Mouse (Mus musculus) liver, embryonic 11.5 days (tissue): ENCODE data around the gene Gpr68. TPM values are rescaled to one million over a fixed set of nuclear protein-coding genes. Genes with fewer than 3 reads are reported as not detected.

ENCODE experiments used
- ATAC-seq: fragments of 200-750 bp; cut with Nextera tagmentation; replicated peaks from 2 replicates; pipeline ENCODE4 v1.8.0; 2017; ENCODE audit warnings: moderate number of reproducible peaks, mild to moderate bottlenecking, moderate TSS enrichment, moderate library complexity; ENCODE audit not compliant: low FRiP score
- DNase-seq: peaks from one replicate; pipeline ENCODE4 v3.0.0-alpha.2; 2017; ENCODE audit warnings: low spot score
- H3K27ac ChIP-seq: fragments of 300-500 bp; sonication (generic); 2 replicates; pipeline ENCODE4 v1.5.1; 2014; ENCODE audit warnings: mild to moderate bottlenecking, low read depth, low read length, control low read depth
- H3K27me3 ChIP-seq: fragments of 300-500 bp; sonication (generic); replicated peaks from 2 replicates; pipeline ENCODE4 v1.6.1; 2014; ENCODE audit warnings: low read length, mixed read lengths; ENCODE audit not compliant: control insufficient read depth, insufficient read depth
- H3K36me3 ChIP-seq: fragments of 300-500 bp; sonication (generic); 2 replicates; pipeline ENCODE4 v1.6.1; 2014; ENCODE audit warnings: mild to moderate bottlenecking, low read length, moderate library complexity, mixed read lengths; ENCODE audit not compliant: control insufficient read depth, insufficient read depth
- H3K4me1 ChIP-seq: fragments of 300-500 bp; sonication (generic); replicated peaks from 2 replicates; pipeline ENCODE4 v1.6.1; 2014; ENCODE audit warnings: low read length, mixed read lengths; ENCODE audit not compliant: control insufficient read depth, insufficient read depth
- H3K4me2 ChIP-seq: fragments of 300-500 bp; sonication (generic); 2 replicates; pipeline ENCODE4 v1.6.1; 2014; ENCODE audit warnings: mild to moderate bottlenecking, control low read depth, moderate library complexity
- H3K4me3 ChIP-seq: fragments of 300-500 bp; sonication (generic); 2 replicates; pipeline ENCODE4 v1.5.1; 2014; ENCODE audit warnings: low read depth, low read length, control low read depth
- H3K9ac ChIP-seq: fragments of 300-500 bp; sonication (generic); 2 replicates; pipeline ENCODE4 v1.6.1; 2014; ENCODE audit warnings: low read depth, low read length, control low read depth
- H3K9me3 ChIP-seq: fragments of 300-500 bp; sonication (generic); 2 replicates; pipeline ENCODE4 v1.6.1; 2016; ENCODE audit warnings: low read length, inconsistent platforms, mixed read lengths; ENCODE audit not compliant: control insufficient read depth
- WGBS: fragments of 180-500 bp; shearing (Covaris S2); extraction: QIAGEN DNeasy Blood & Tissue Kit; methylation state at CpG from one replicate; pipeline ENCODE4 v1.1.7; 2014; 5-methylcytosine and 5-hydroxymethylcytosine counted together
- polyA plus RNA-seq: library from polyadenylated mRNA; unstranded; fragments of >200 nt; fragmentation: Nextera tagmentation; extraction: Ambion mirVana; gene quantifications from 2 replicates; pipeline ENCODE4 v1.2.1, GENCODE M21; 2014

Gpr68 gene
- polyA plus RNA-seq, 1 experiment from 2014 or later, result 0.10 TPM

DNA sequence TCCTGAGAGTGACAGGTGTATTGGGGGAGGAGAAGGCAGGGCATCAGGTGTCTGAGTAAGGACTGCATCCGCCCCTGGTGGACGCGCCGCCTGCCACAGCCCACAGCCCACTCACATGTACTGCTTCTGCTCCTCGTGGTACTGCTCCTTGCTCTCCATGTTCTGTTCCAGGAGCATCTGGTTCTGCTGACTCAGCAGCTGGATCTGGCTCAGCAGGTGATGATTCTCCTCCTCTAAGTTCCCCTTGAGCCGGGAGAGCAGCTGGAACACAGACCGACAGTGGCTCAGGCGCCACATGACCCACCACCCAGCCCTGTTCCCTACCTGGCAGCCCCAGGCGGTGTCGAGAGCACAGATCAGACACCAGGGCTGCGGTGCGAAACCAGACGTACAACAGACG lies 23.7 kb upstream of the Gpr68 start:
- no peak overlapping the region for H3K27ac ChIP-seq
- no peak for DNase-seq
- H3K9me3 ChIP-seq, result no peaks in the 10 kb centered on the region
- 96% methylated on average over 14 of the region's 14 CpGs for WGBS
- no peak for ATAC-seq
- H3K4me3 ChIP-seq, result no peak overlapping the region
- peaks cover 20% of the 10 kb centered on the region; the same call in 1 of the 2 replicates for H3K36me3 ChIP-seq
- H3K27me3 ChIP-seq, result no peaks in the 10 kb centered on the region
- H3K4me1 ChIP-seq, result no peaks in the 10 kb centered on the region
- no peak overlapping the region for H3K4me2 ChIP-seq
- no peak overlapping the region for H3K9ac ChIP-seq

DNA sequence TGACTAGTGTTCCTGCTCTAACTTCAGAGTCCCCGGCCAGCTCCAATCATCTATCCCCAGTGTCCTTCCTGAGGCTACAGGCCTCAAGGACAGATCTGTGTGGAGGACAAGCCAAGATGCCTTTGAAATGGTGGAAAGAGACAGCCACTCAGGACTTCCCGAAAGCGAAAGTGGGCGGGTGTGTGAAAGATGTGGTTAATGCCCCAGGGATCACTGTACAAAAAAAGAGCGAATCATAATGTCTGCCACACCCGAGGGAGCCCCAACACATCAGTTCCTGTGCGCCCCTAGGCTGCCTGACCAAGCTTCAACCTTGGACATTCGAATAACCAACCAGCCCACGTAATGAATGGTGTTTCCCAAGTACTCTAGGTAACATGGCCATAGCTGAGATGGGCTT lies 20.3 kb upstream of the Gpr68 start:
- Histone ChIP-seq H3K36me3 (peaks cover 15% of the 10 kb centered on the region; the same call in 1 of the 2 replicates), H3K4me1 (no peaks in the 10 kb centered on the region), H3K4me2 (no peak overlapping the region), H3K9ac (no peak overlapping the region), H3K9me3 (no peaks in the 10 kb centered on the region), H3K27ac (no peak overlapping the region), H3K27me3 (no peaks in the 10 kb centered on the region), H3K4me3 (no peak overlapping the region)
- no peak for DNase-seq
- no peak for ATAC-seq
- WGBS, result 89% methylated on average over 9 of the region's 9 CpGs

DNA sequence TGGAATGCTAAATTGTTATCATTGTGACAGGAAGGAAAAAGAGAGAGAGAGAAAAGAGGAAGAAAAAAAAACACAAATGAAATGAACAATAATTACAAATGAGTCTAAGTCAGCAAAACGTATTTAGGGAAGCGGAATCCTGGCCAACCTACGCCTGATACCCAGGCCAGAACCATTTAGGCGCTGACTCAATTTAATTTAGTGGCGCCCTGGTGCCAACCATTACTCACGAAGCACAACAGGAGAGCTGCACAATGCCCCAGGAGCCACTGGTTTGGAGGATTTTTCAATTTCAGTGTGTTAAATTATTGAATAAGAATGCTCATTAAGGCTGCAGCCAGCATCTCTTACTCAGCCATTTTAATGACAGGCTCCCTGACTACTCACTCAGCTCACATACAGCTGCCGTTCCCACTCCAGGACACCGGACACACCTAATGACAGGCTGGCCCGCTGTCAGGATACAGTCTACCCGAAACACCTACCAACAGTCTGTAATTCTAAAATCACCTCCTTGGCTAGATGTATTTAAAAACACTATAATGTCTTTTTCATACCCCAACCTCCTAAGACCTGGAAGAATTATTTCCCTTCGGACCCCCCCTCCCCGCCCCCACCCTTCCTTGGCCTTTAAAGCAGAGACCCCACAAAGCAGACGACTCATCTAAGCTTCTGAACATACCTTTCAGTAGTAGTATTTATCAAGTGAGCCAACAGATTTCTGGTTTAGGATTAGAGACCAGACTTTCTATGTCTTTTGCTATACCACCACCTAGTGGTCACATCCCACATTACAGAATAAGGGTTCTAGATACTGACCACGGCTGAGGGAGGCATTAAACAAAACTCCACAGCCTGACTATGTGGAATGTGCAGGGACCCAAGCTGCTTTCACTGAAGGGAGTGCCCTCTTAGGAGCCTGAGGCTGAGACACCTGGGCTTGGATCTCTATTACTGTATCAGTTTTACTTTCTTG lies 17.9 kb upstream of the Gpr68 start:
- H3K9ac ChIP-seq, result no peak overlapping the region
- ATAC-seq (peak; percentile 37; the same call in 1 of the 2 replicates), DNase-seq (no peak)
- H3K27ac ChIP-seq, result no peak overlapping the region
- H3K27me3 ChIP-seq, result no peaks in the 10 kb centered on the region
- H3K4me2 ChIP-seq, result no peak overlapping the region
- no peaks in the 10 kb centered on the region for H3K9me3 ChIP-seq
- 75% methylated on average over 14 of the region's 14 CpGs for WGBS
- peaks cover 12% of the 10 kb centered on the region; the same call in 1 of the 2 replicates for H3K36me3 ChIP-seq
- no peaks in the 10 kb centered on the region for H3K4me1 ChIP-seq
- no peak overlapping the region for H3K4me3 ChIP-seq

DNA sequence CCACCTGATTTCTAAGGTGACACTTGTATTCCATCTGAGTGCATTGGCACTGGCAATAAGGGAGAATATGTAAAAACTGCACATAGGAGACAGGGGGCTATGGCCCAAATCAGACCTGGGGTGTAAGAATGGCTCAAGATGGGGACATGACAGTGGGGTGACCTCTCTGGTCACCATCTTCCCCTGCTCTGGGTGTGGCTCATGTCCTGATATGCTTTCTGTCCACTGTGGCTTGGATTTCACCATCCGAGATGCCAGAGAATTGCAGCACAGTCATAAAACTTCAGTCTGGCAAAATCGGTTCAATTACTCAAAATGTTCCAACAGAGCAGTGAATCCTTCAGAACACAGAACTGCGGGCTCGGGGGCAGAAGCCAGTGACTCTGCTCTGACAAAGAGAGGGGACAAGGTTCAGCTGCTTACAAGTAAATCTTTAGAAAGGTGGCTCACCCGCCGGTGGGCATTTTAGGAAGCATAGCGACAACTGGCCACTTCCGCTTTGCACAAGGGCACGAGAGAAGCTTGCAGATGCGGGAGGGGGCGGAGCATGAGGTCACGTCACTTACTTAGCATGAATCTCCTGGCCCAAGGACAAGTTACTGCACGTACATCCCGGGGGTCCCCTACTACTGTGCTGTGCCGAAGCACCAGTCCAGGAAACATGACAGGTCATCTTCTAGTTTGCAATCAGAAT lies 16.8 kb upstream of the Gpr68 start:
- no peak overlapping the region for H3K27ac ChIP-seq
- no peak overlapping the region for H3K4me2 ChIP-seq
- no peaks in the 10 kb centered on the region for H3K4me1 ChIP-seq
- no peaks in the 10 kb centered on the region for H3K27me3 ChIP-seq
- DNase-seq, result no peak
- no peak overlapping the region for H3K9ac ChIP-seq
- ATAC-seq, result no peak
- no peak overlapping the region for H3K4me3 ChIP-seq
- H3K36me3 ChIP-seq, result peaks cover 10% of the 10 kb centered on the region; the same call in 1 of the 2 replicates
- 84% methylated on average over 15 of the region's 15 CpGs for WGBS
- H3K9me3 ChIP-seq, result no peaks in the 10 kb centered on the region

DNA sequence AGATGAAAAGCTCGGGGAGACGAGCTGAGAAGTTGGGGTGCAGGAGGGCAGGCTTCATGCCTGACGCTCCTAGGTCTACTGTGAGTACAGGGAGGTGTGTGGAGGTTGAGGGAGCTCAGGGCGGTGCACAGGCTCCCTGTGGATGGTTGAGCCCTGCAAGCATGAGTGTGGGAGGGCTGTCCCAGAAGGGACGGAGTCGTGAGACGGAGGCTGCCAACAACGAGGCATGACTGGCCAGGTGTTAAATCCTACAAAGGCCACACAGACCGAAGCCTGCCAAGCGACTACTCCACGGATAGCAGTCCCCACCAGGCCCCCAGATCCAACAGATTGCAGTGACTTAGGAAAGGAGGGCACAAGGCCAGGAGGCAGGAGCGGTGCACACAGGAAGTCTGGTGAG lies 2.7 kb upstream of the Gpr68 start:
- no peak overlapping the region for H3K4me3 ChIP-seq
- H3K4me1 ChIP-seq, result no peaks in the 10 kb centered on the region
- H3K4me2 ChIP-seq, result no peak overlapping the region
- ATAC-seq (no peak), DNase-seq (no peak)
- 85% methylated on average over 12 of the region's 12 CpGs for WGBS
- peaks cover 25% of the 10 kb centered on the region for H3K27me3 ChIP-seq
- no peak overlapping the region for H3K9ac ChIP-seq
- H3K27ac ChIP-seq, result no peak overlapping the region
- no peaks in the 10 kb centered on the region for H3K9me3 ChIP-seq
- H3K36me3 ChIP-seq, result peaks cover 10% of the 10 kb centered on the region; the same call in 1 of the 2 replicates

DNA sequence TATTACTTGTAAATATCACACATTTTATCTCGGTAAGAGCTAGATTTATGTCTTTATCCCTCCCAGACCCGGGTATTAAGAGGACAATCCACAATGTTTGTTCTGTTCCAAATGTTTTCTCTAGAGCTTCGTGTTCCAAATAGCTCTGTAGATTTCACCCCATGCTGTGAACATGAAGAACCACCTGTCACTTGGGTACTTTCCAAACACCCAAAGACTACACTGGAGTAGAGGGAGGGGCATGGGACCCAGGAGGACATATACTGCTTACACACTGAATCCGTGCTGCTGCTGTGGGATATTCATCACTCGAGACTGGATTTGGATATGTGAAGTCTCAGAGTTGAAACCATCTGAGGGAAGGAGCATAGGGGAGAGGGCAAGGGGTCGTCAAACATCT lies 1.8 kb upstream of the Gpr68 start:
- WGBS, result 67% methylated on average over 6 of the region's 6 CpGs
- peaks cover 25% of the 10 kb centered on the region for H3K27me3 ChIP-seq
- H3K36me3 ChIP-seq, result peaks cover 5% of the 10 kb centered on the region; the same call in 1 of the 2 replicates

DNA sequence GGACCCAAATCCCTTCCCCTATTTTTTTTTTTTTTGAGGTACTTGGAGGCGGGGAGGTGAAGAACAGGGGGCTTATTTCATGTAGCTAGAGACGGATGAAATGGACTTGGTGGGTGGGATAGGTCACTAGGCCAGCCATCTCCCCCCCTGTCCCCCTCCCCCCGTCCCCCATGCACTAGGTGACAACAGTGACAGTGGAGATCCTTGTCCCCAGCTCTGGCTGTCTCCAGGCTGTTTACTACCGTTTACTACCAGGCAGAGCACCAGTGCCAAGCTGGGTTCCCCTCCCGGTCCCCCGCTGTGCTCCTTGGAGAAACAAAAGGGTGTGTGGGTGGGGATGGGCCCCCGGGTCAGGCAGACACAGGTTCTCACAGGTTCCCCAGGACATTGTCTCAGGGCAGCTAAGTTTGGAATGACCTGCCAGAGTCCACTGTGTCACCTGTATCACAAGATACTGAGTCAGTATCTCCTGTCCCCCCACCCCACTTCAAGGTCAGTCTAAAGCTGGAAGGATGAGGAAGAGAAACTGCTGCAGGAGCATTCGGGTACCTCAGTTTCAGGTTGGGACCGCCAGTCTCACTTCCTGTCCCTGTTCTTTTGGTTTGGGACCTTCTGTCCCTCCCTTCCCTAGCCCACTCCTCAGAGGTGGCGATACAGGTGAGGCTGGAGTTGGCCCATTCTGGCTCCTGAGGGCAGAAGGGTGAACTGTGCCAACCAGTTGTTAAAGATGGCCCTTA lies 468 bp upstream of the Gpr68 start:
- H3K4me3 ChIP-seq, result peak overlapping the region; percentile 39
- ATAC-seq (no peak), DNase-seq (no peak)
- H3K36me3 ChIP-seq, result peaks cover 4% of the 10 kb centered on the region; the same call in 1 of the 2 replicates
- no peak overlapping the region for H3K9ac ChIP-seq
- H3K27me3 ChIP-seq, result peaks cover 25% of the 10 kb centered on the region
- no peak overlapping the region for H3K27ac ChIP-seq
- peak overlapping the region; percentile 60 for H3K4me2 ChIP-seq
- no peaks in the 10 kb centered on the region for H3K9me3 ChIP-seq
- WGBS, result 21% methylated on average over 10 of the region's 10 CpGs
- H3K4me1 ChIP-seq, result no peaks in the 10 kb centered on the region

More for the DNA sequence above, 1.8 kb upstream of the Gpr68 start:
- ATAC-seq (no peak), DNase-seq (no peak)
- H3K4me1 ChIP-seq, result no peaks in the 10 kb centered on the region
- H3K27ac ChIP-seq, result no peak overlapping the region
- no peak overlapping the region for H3K9ac ChIP-seq
- H3K4me3 ChIP-seq, result no peak overlapping the region
- H3K4me2 ChIP-seq, result no peak overlapping the region
- no peaks in the 10 kb centered on the region for H3K9me3 ChIP-seq

DNA sequence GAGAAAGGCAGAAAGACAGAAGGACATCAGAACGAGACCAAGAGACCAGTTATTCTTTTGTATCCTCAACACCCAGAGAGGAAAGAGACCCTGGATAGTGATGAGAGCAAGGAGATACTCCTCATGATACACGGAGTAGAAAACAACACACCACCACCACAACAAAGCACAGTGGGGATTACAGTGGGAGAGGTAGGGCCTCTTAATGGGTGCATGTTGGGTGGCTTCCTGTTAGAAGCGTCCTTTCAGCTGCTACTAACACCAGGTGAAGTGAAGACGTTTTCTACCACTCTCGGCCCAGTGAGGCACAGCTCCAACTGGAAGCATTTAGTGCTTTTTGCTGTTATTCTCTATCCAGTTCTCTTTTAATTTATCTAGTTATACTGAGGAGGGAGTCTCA lies 1.1 kb downstream of the Gpr68 start:
- DNase-seq (no peak), ATAC-seq (no peak)
- Histone ChIP-seq H3K4me2 (no peak overlapping the region), H3K27ac (no peak overlapping the region), H3K27me3 (peaks cover 25% of the 10 kb centered on the region), H3K9me3 (no peaks in the 10 kb centered on the region), H3K36me3 (no peaks in the 10 kb centered on the region), H3K4me3 (no peak overlapping the region), H3K9ac (no peak overlapping the region), H3K4me1 (no peaks in the 10 kb centered on the region)
- WGBS, result 73% methylated on average over 5 of the region's 5 CpGs
